Mouse (Mus musculus) midbrain, embryonic 16.5 days (tissue): ENCODE measurements around the gene Daam1. TPM values are rescaled to one million over a fixed set of nuclear protein-coding genes. Genes with fewer than 3 reads are reported as not detected.
A peak's percentile ranks its signal among the peaks of the same experiment; 100 is the strongest.

ENCODE experiments used
- ATAC-seq: fragments of 200-750 bp; cut with Nextera tagmentation; 2 replicates; pipeline ENCODE4 v1.8.0; 2017; ENCODE audit warnings: moderate TSS enrichment
- H3K27ac ChIP-seq: fragments of 300-500 bp; sonication (generic); 2 replicates; pipeline ENCODE4 v1.5.1; 2014; ENCODE audit warnings: mild to moderate bottlenecking, low read length, mixed read lengths
- H3K27me3 ChIP-seq: fragments of 300-500 bp; sonication (generic); 2 replicates; pipeline ENCODE4 v1.6.1; 2014; ENCODE audit warnings: low read depth, low read length, mixed read lengths; ENCODE audit not compliant: control insufficient read depth, insufficient read depth
- H3K36me3 ChIP-seq: fragments of 300-500 bp; sonication (generic); 2 replicates; pipeline ENCODE4 v1.6.1; 2014; ENCODE audit warnings: mild to moderate bottlenecking, low read length, moderate library complexity, mixed read lengths; ENCODE audit not compliant: control insufficient read depth, insufficient read depth
- H3K4me1 ChIP-seq: fragments of 300-500 bp; sonication (generic); 2 replicates; pipeline ENCODE4 v1.6.1; 2014; ENCODE audit warnings: mild to moderate bottlenecking, low read length, mixed read lengths; ENCODE audit not compliant: control insufficient read depth, insufficient read depth
- H3K4me2 ChIP-seq: fragments of 300-500 bp; sonication (generic); 2 replicates; pipeline ENCODE4 v1.6.1; 2014; ENCODE audit warnings: mild to moderate bottlenecking, low read length, mixed read lengths
- H3K4me3 ChIP-seq: fragments of 300-500 bp; sonication (generic); 2 replicates; pipeline ENCODE4 v1.5.1; 2014; ENCODE audit warnings: low read depth, mild to moderate bottlenecking, low read length, moderate library complexity, mixed read lengths
- H3K9ac ChIP-seq: fragments of 300-500 bp; sonication (generic); 2 replicates; pipeline ENCODE4 v1.6.1; 2014; ENCODE audit warnings: low read depth, low read length, mixed read lengths
- H3K9me3 ChIP-seq: fragments of 300-500 bp; sonication (generic); replicated peaks from 2 replicates; pipeline ENCODE4 v1.6.1; 2014; ENCODE audit warnings: mild to moderate bottlenecking, low read length, mixed read lengths; ENCODE audit not compliant: control insufficient read depth, poor library complexity, severe bottlenecking
- WGBS: fragments of 180-500 bp; shearing (Covaris S2); extraction: QIAGEN DNeasy Blood & Tissue Kit; methylation state at CpG from one replicate; pipeline ENCODE4 v1.1.7; 2014; 5-methylcytosine and 5-hydroxymethylcytosine counted together
- polyA plus RNA-seq: library from polyadenylated mRNA; unstranded; fragments of >200 nt; fragmentation: Nextera tagmentation; extraction: Ambion mirVana; gene quantifications from 2 replicates; pipeline ENCODE4 v1.2.1, GENCODE M21; 2015

The Daam1 gene
- polyA plus RNA-seq, 1 experiment from 2014 or later = 33.0 TPM

DNA sequence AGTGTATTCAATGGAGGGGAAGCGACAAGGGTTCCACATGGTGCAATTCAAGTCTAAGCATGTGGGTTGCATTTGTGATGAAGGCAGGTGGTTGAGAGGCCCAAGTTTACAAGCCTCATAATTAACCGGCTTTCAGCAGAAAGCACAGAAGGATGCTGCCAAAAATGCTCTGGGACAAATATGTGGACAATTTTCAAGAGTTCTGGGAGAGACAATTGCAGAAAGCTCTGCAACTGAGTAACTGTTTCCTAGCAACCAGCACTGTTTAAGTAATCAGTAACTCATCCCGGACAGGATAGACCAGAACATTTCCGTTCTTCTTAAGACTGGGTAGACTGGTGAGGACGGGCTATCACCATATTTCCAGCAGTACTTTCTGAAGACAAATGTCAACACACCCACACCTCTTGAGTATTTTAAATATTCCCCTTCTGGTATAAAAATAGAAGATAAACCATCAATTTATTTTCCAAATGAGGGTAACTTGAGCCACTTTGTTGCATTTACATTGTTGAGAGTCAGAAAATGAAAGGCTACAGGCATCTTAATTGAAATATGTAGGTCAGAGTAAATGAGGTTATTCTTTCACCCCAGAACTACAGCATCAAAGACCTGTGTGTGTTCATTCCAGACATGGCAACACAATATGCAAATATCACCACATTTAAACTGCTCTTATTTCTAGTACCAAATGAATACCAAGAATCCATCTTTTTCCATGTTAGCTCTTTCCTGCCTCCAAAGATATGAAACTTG, 123.5 kb downstream of the Daam1 start:
- H3K27me3 ChIP-seq = no peaks in the 10 kb centered on the region
- peaks cover 6% of the 10 kb centered on the region; the same call in 1 of the 2 replicates for H3K4me1 ChIP-seq
- H3K9me3 ChIP-seq = no peaks in the 10 kb centered on the region
- peaks cover 18% of the 10 kb centered on the region for H3K36me3 ChIP-seq
- H3K4me2 ChIP-seq = no peak overlapping the region
- WGBS = 56% methylated on average over 5 of the region's 5 CpGs
- no peak overlapping the region for H3K9ac ChIP-seq
- no peak overlapping the region for H3K4me3 ChIP-seq
- ATAC-seq = no peak
- H3K27ac ChIP-seq = no peak overlapping the region

DNA sequence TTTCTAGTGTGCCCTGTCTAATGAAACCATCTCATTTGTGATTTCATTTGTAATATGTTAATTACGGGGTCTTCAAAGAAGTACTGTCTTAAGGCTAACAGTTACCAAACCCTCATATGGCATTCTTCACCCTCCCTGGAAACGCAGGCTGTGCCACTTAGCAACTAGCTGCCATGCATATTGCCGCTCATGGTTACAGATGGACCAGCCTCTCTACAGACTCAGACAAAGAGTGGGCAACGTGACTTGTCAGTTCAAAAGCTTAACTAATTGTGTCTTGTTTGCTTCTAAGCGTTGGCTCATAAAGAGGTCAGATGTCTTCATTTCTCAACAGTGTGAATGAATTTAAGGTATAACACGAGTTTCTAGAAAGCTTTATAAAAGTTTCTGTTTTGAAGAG, 126.1 kb downstream of the Daam1 start:
- no peak overlapping the region for H3K27ac ChIP-seq
- H3K36me3 ChIP-seq = peaks cover 25% of the 10 kb centered on the region
- peaks cover 6% of the 10 kb centered on the region; the same call in 1 of the 2 replicates for H3K4me1 ChIP-seq
- no peak overlapping the region for H3K4me2 ChIP-seq
- H3K9me3 ChIP-seq = no peaks in the 10 kb centered on the region
- ATAC-seq = peak; percentile 56; the same call in 1 of the 2 replicates
- WGBS = 38% methylated on average over 6 of the region's 6 CpGs
- no peaks in the 10 kb centered on the region for H3K27me3 ChIP-seq
- no peak overlapping the region for H3K9ac ChIP-seq
- no peak overlapping the region for H3K4me3 ChIP-seq

DNA sequence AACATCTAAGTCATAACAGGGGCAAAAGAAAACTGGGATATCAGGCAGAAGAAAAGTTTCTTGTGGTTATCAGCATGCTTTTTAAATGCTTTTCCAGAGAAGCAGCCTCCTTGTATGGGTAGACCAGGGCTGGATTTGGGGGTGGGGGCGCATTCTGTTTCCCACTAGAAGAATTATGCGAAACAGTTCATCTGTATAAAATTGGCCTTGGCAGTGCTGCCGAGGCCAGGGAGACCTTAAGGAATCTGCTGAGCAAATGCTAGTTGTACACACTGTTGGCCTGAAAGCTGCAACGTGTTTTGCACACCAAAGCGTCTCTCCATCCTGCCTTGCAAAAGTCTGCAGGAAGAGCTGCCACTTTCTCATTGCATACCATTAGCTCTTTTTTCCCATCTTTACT, 126.6 kb downstream of the Daam1 start:
- Histone ChIP-seq H3K4me2 (no peak overlapping the region), H3K4me3 (no peak overlapping the region), H3K27me3 (no peaks in the 10 kb centered on the region), H3K4me1 (peaks cover 6% of the 10 kb centered on the region; the same call in 1 of the 2 replicates), H3K36me3 (peaks cover 25% of the 10 kb centered on the region), H3K27ac (no peak overlapping the region), H3K9me3 (no peaks in the 10 kb centered on the region), H3K9ac (no peak overlapping the region)
- WGBS = 50% methylated on average over 5 of the region's 5 CpGs
- no peak; the same call in 1 of the 2 replicates for ATAC-seq

DNA sequence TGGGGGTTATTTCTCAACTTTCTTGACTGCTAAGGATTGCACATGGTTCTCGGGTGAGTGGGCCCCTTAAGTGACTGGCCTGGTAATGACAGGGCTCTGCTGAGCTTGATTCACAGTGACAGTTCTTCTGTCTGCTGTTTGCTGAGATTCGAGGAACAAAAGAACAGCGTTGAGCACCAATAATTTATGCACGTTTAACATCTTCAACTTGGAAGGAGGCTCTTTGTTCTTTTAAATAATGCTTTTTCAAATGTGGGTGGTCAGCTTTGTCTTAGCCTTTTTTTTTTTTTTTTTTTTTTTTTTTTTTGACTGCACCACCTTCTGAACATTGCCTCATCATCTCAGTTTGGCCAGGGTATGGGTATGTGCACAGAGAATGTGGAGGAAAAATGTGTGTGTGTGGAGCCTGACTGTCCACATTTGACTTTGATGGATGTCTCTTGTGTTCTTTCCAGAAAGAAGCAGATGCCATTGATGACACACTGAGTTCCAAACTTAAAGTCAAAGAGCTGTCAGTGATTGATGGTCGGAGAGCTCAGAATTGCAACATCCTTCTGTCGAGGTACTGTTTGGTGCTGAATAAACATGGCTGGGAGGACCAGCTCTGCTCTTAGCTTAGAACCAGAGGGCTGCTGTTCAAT, 128.6 kb downstream of the Daam1 start:
- Histone ChIP-seq H3K4me2 (no peak overlapping the region), H3K9me3 (no peaks in the 10 kb centered on the region), H3K4me1 (no peaks in the 10 kb centered on the region; the same call in 1 of the 2 replicates), H3K27ac (no peak overlapping the region), H3K4me3 (no peak overlapping the region), H3K36me3 (peaks cover 26% of the 10 kb centered on the region), H3K9ac (no peak overlapping the region), H3K27me3 (no peaks in the 10 kb centered on the region)
- no peak for ATAC-seq
- 20% methylated on average over 6 of the region's 6 CpGs for WGBS

DNA sequence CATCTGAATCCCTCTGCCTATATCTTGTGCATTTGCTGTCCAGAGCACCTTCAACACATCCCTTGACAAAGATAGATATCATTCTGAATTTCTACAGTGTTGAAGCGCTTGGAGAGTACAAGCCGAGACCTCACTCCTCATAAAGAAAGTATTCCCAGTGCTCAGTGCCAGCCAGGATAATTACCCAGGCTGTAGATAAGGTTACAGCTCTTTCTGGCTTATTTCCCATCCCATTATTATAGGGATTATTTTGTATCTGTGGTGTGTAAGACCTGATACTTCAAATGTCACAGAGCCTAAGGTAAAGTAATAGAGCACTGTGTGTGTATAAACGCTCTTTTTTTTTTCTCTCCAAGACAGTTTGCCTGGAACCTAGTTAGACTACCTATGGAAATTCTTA, 130.8 kb downstream of the Daam1 start:
- Histone ChIP-seq H3K4me1 (no peaks in the 10 kb centered on the region; the same call in 1 of the 2 replicates), H3K9me3 (no peaks in the 10 kb centered on the region), H3K36me3 (peaks cover 26% of the 10 kb centered on the region), H3K4me2 (no peak overlapping the region), H3K27me3 (no peaks in the 10 kb centered on the region), H3K27ac (no peak overlapping the region), H3K9ac (no peak overlapping the region), H3K4me3 (no peak overlapping the region)
- no peak for ATAC-seq
- WGBS = 90% methylated on average over 3 of the region's 3 CpGs

DNA sequence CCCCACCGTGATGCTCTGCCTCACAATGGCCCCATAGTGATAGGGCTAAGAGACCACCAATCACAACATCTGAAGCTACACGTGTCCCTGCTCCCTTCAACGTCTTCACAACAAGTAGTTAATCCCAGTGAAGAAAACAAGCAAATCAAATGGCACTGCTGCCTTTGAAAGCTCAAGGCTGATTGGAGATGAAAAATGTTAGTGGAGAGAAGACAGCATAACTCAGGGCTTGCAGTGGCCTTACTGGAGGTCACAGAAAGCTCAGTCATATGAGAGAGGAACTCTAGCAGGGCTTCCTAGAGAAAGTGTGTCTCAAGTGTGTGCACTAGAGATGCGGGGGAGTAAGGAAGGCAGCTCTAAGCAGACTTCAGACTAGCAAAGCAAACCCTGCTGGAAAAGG, 131.7 kb downstream of the Daam1 start:
- H3K27ac ChIP-seq = no peak overlapping the region
- no peaks in the 10 kb centered on the region for H3K27me3 ChIP-seq
- WGBS = 66% methylated on average over 4 of the region's 4 CpGs
- no peak for ATAC-seq
- H3K4me3 ChIP-seq = no peak overlapping the region
- H3K4me2 ChIP-seq = no peak overlapping the region
- no peaks in the 10 kb centered on the region for H3K9me3 ChIP-seq
- H3K4me1 ChIP-seq = no peaks in the 10 kb centered on the region
- H3K9ac ChIP-seq = no peak overlapping the region
- peaks cover 26% of the 10 kb centered on the region for H3K36me3 ChIP-seq

DNA sequence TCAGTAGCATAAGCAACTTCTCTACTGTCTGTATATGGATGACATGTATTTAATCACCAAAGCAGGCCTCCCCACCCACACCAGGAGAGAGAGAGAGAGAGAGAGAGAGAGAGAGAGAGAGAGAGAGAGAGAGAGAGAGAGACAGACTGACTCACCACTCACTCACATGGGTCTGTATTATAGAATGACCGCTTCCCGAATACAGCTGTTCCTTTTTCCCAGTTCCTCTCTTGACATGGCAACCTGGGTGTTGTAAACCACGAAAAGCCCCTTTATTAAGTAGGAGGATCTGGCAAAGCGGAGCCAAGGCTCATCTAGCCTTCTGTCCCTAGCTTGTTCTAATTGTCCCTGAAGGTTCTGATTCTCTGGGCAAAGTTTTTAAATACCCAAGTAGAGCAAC, 137.7 kb downstream of the Daam1 start:
- H3K4me2 ChIP-seq = no peak overlapping the region
- no peak overlapping the region for H3K4me3 ChIP-seq
- no peak overlapping the region for H3K27ac ChIP-seq
- no peaks in the 10 kb centered on the region for H3K9me3 ChIP-seq
- no peak overlapping the region for H3K9ac ChIP-seq
- no peaks in the 10 kb centered on the region for H3K27me3 ChIP-seq
- peaks cover 3% of the 10 kb centered on the region; the same call in 1 of the 2 replicates for H3K36me3 ChIP-seq
- WGBS = 73% methylated on average over 4 of the region's 4 CpGs
- peaks cover 8% of the 10 kb centered on the region for H3K4me1 ChIP-seq
- no peak for ATAC-seq

DNA sequence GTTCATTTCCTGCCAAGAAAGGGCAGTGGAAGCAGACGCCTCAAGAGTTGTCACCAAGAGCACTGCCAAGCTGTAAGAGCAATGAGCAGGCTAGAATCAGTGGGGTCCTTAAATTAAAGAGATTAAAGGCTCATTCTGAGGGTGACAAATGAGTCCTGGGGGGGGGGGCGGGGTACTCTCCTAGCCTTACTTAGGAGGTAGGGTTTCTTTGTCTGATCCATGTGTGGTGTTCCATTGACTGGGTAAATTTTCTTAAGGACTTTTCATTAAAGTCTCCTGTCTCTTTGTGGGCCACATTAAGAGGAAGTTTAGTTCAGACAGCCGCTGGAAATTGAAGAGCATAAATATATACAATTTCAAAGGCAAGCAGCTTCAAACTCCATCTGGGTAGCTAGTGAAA, 138.1 kb downstream of the Daam1 start:
- no peak overlapping the region for H3K27ac ChIP-seq
- no peaks in the 10 kb centered on the region for H3K9me3 ChIP-seq
- H3K9ac ChIP-seq = no peak overlapping the region
- H3K27me3 ChIP-seq = no peaks in the 10 kb centered on the region
- peaks cover 3% of the 10 kb centered on the region; the same call in 1 of the 2 replicates for H3K36me3 ChIP-seq
- H3K4me1 ChIP-seq = peaks cover 8% of the 10 kb centered on the region
- no peak overlapping the region for H3K4me2 ChIP-seq
- H3K4me3 ChIP-seq = no peak overlapping the region
- ATAC-seq = no peak
- WGBS = 20% methylated on average over 3 of the region's 3 CpGs

DNA sequence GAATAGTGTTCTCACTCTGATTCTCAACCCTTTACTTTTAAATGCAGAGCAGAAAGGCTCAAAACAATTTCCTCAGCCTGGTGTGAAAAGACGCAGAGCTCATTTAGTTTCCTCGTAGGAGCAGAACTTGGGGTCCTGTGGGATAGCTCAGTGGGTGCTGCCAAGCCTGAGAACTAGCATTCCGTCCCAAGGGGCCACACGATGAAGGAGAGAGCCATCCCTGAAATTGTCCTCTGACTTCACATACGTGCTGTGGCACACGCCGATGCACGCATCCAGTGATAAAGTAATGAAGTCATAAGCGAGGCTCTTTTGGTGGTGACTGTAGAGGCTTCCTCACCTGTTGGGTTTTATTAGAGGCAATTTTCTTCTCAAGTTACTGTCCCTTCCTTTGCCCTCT, 138.6 kb downstream of the Daam1 start:
- Histone ChIP-seq H3K9ac (no peak overlapping the region), H3K4me3 (no peak overlapping the region), H3K9me3 (no peaks in the 10 kb centered on the region), H3K27me3 (no peaks in the 10 kb centered on the region), H3K27ac (no peak overlapping the region; the same call in 1 of the 2 replicates), H3K36me3 (peaks cover 3% of the 10 kb centered on the region; the same call in 1 of the 2 replicates), H3K4me2 (no peak overlapping the region), H3K4me1 (peaks cover 8% of the 10 kb centered on the region)
- 77% methylated on average over 9 of the region's 9 CpGs for WGBS
- no peak for ATAC-seq
